Mouse (Mus musculus) liver, embryonic 13.5 days (tissue): Measurements from ENCODE around the gene Setx. TPM values are rescaled to one million over a fixed set of nuclear protein-coding genes. Genes with fewer than 3 reads are reported as not detected.
A peak's percentile ranks its signal among the peaks of the same experiment; 100 is the strongest.
"Not testable (repeated sequence)": the region's sequence is repeated elsewhere in the genome, so short reads cannot be mapped to it uniquely, and the experiment has no call there.

ENCODE experiments used
- ATAC-seq: fragments of 200-750 bp; cut with Nextera tagmentation; 2 replicates; pipeline ENCODE4 v1.8.0; 2017; ENCODE audit warnings: low read depth, mild to moderate bottlenecking, moderate number of reproducible peaks, moderate library complexity
- DNase-seq: peaks from one replicate; pipeline ENCODE4 v3.0.0; 2022
- H3K27ac ChIP-seq: fragments of 300-500 bp; sonication (generic); 2 replicates; pipeline ENCODE4 v1.5.1; 2015; ENCODE audit warnings: moderate library complexity, mild to moderate bottlenecking, inconsistent platforms
- H3K27me3 ChIP-seq: fragments of 300-500 bp; sonication (generic); 2 replicates; pipeline ENCODE4 v1.6.1; 2015; ENCODE audit warnings: mild to moderate bottlenecking, inconsistent platforms
- H3K36me3 ChIP-seq: fragments of 300-500 bp; sonication (generic); 2 replicates; pipeline ENCODE4 v1.6.1; 2015; ENCODE audit warnings: mild to moderate bottlenecking, inconsistent platforms
- H3K4me1 ChIP-seq: fragments of 300-500 bp; sonication (generic); replicated peaks from 2 replicates; pipeline ENCODE4 v1.6.1; 2015; ENCODE audit warnings: inconsistent platforms
- H3K4me2 ChIP-seq: fragments of 300-500 bp; sonication (generic); 2 replicates; pipeline ENCODE4 v1.6.1; 2015; ENCODE audit warnings: inconsistent platforms, mild to moderate bottlenecking, moderate library complexity
- H3K4me3 ChIP-seq: fragments of 300-500 bp; sonication (generic); replicated peaks from 2 replicates; pipeline ENCODE4 v1.5.1; 2015; ENCODE audit warnings: mild to moderate bottlenecking, inconsistent platforms
- H3K9ac ChIP-seq: fragments of 300-500 bp; sonication (generic); 2 replicates; pipeline ENCODE4 v1.6.1; 2015; ENCODE audit warnings: mild to moderate bottlenecking, inconsistent platforms
- H3K9me3 ChIP-seq: fragments of 300-500 bp; sonication (generic); replicated peaks from 2 replicates; pipeline ENCODE4 v1.6.1; 2016; ENCODE audit warnings: inconsistent platforms
- WGBS: fragments of 180-500 bp; shearing (Covaris S2); methylation state at CpG from one replicate; pipeline ENCODE4 v1.1.7; 2015; ENCODE audit not compliant: insufficient replicate concordance; 5-methylcytosine and 5-hydroxymethylcytosine counted together
- polyA plus RNA-seq: library from polyadenylated mRNA; unstranded; fragments of >200 nt; fragmentation: Nextera tagmentation; extraction: Ambion mirVana; gene quantifications from 2 replicates; pipeline ENCODE4 v1.2.1, GENCODE M21; 2015

Gene Setx
- 3.3 and 3.5 TPM in 2 replicates for polyA plus RNA-seq

DNA sequence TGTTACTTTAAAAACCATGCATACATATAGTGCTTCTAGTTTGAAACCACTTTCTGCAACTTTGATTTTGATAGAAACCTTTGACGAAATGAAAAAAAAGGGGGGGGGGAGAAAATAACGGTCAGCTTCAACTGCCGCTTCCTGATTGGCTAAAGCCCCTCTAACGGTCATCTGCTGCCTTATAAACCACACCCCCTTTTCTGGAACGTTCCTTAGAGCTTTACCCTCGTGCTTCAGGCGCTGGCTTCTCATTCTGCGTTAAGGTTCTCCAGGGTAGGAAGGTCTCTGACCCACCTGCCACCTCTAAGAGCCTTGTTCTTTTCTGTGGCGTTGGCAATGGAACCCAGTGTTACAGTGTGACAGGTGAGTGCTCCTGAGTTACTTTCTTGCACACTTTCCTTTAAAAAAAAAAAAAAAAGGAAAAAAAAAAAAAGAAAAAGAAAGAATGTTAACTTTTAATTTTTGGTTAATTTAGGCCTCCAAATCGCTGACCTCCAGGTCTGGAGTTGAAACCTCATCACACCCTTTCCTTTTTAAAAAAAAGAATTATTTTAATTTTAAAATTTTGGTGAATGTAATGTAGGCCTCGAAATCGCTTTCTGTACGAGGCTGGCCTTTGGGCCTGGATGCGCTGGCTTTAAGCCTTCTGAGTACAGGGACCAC is at the start of gene Setx:
TSS of gene Setx (plus strand) at position 275 of the 663 bp plus-strand sequence.
- 67% methylated on average over 14 of the region's 14 CpGs for WGBS
- Histone ChIP-seq H3K4me3 (peak within 1 kb of the TSS; percentile 87), H3K27ac (peak within 1 kb of the TSS; percentile 94), H3K27me3 (no peaks in the 10 kb centered on the region), H3K36me3 (peaks cover 18% of the 10 kb centered on the region), H3K9me3 (no peaks in the 10 kb centered on the region), H3K9ac (peak within 1 kb of the TSS; percentile 91), H3K4me1 (peaks cover 18% of the 10 kb centered on the region), H3K4me2 (peak within 1 kb of the TSS; percentile 82)
- no peak for DNase-seq
- no peak for ATAC-seq

DNA sequence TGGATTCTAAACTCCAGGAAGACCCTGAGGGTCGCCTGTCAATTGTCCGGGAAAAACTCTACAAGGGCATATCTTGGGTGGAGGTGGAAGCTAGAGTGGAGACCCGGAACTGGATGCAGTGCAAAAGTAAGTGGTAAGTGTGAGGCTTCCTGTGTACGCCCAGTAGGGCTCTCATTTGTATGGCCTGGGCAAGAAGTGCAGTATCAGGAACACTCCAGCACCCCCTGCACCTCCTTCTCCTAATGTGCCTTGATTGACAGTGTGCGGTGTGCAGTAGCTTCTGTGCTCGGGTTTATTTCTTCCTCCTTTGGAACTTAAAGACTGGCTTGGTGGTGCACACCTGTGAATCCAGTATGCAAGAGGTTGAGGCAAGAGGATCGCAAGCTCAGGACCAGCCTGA is 49.3 kb upstream of the Setx start:
- no peak overlapping the region for H3K4me2 ChIP-seq
- H3K27ac ChIP-seq: no peak overlapping the region
- 0 out of 2 replicates have a peak, but pooled peaks cover 3% of the 10 kb centered on the region for H3K4me1 ChIP-seq
- no peak overlapping the region for H3K4me3 ChIP-seq
- ATAC-seq (no peak), DNase-seq (no peak)
- no peaks in the 10 kb centered on the region for H3K9me3 ChIP-seq
- H3K27me3 ChIP-seq: no peaks in the 10 kb centered on the region
- H3K9ac ChIP-seq: no peak overlapping the region
- WGBS: 78% methylated on average over 7 of the region's 7 CpGs
- peaks cover 90% of the 10 kb centered on the region for H3K36me3 ChIP-seq

- no peak for DNase-seq
- Histone ChIP-seq H3K36me3 (peaks cover 90% of the 10 kb centered on the region), H3K4me3 (no peak overlapping the region), H3K4me2 (no peak overlapping the region), H3K27ac (no peak overlapping the region), H3K9me3 (no peaks in the 10 kb centered on the region), H3K27me3 (no peaks in the 10 kb centered on the region), H3K9ac (no peak overlapping the region), H3K4me1 (0 out of 2 replicates have a peak, but pooled peaks cover 3% of the 10 kb centered on the region)
- ATAC-seq: no peak
- WGBS: 81% methylated on average over 11 of the region's 11 CpGs
These were observed 48.5 kb upstream of the Setx start for GRCm38 (mm10) chr2:29075331-29076070.

GRCm38 (mm10) chr2:29076226-29076625 is 47.8 kb upstream of the Setx start:
- Histone ChIP-seq H3K36me3 (peaks cover 90% of the 10 kb centered on the region), H3K4me2 (no peak overlapping the region), H3K27ac (no peak overlapping the region), H3K9me3 (no peaks in the 10 kb centered on the region), H3K4me3 (no peak overlapping the region), H3K9ac (no peak overlapping the region), H3K4me1 (0 out of 2 replicates have a peak, but pooled peaks cover 3% of the 10 kb centered on the region), H3K27me3 (no peaks in the 10 kb centered on the region)
- DNase-seq: no peak
- WGBS: 70% methylated on average over 2 of the region's 2 CpGs
- no peak for ATAC-seq

GRCm38 (mm10) chr2:29081965-29082364 is 42.0 kb upstream of the Setx start:
- Histone ChIP-seq H3K27me3 (no peaks in the 10 kb centered on the region), H3K4me2 (no peak overlapping the region), H3K36me3 (peaks cover 90% of the 10 kb centered on the region), H3K27ac (no peak overlapping the region), H3K4me3 (no peak overlapping the region), H3K4me1 (no peaks in the 10 kb centered on the region), H3K9ac (no peak overlapping the region), H3K9me3 (no peaks in the 10 kb centered on the region)
- ATAC-seq (no peak), DNase-seq (no peak)
- 70% methylated on average over 3 of the region's 3 CpGs for WGBS

DNA sequence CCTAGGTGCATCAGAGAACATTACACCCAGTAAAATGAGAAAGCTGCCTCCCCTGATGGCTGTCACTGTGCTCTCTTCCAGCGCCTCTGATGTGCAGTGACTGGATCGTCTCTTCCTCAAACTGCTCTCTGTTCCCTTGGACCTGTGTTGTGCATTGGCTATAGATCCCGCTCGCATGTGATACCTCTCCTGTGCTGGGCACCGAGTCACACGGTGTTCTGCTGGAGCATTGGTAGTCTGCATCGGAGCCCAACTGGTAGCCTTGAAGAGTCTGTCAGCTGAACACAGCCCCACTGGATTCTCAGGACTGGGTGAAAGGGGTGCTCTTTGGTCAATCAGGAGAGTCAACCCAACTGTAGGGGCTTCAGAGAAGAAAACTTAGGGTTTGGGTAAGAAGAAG is 38.0 kb upstream of the Setx start:
- Histone ChIP-seq H3K4me3 (no peak overlapping the region), H3K36me3 (peaks cover 60% of the 10 kb centered on the region), H3K27ac (no peak overlapping the region), H3K4me1 (no peaks in the 10 kb centered on the region), H3K9ac (no peak overlapping the region), H3K27me3 (no peaks in the 10 kb centered on the region), H3K9me3 (no peaks in the 10 kb centered on the region), H3K4me2 (no peak overlapping the region)
- no peak for DNase-seq
- ATAC-seq: no peak
- WGBS: 84% methylated on average over 7 of the region's 7 CpGs

GRCm38 (mm10) chr2:29089276-29089675 is 34.7 kb upstream of the Setx start:
- not testable (repeated sequence) for H3K9ac ChIP-seq, DNase-seq, H3K27ac ChIP-seq, H3K4me1 ChIP-seq, ATAC-seq, H3K4me2 ChIP-seq, H3K4me3 ChIP-seq, H3K9me3 ChIP-seq, H3K27me3 ChIP-seq
- WGBS: 82% methylated on average over 6 of the region's 6 CpGs
- peaks cover 27% of the 10 kb centered on the region for H3K36me3 ChIP-seq

GRCm38 (mm10) chr2:29095674-29096073 is 28.3 kb upstream of the Setx start:
- Histone ChIP-seq H3K4me3 (no peak overlapping the region), H3K4me1 (no peaks in the 10 kb centered on the region), H3K4me2 (no peak overlapping the region), H3K9me3 (no peaks in the 10 kb centered on the region), H3K27me3 (no peaks in the 10 kb centered on the region), H3K27ac (no peak overlapping the region), H3K9ac (no peak overlapping the region), H3K36me3 (no peaks in the 10 kb centered on the region)
- no peak for ATAC-seq
- 74% methylated on average over 8 of the region's 8 CpGs for WGBS
- no peak for DNase-seq

DNA sequence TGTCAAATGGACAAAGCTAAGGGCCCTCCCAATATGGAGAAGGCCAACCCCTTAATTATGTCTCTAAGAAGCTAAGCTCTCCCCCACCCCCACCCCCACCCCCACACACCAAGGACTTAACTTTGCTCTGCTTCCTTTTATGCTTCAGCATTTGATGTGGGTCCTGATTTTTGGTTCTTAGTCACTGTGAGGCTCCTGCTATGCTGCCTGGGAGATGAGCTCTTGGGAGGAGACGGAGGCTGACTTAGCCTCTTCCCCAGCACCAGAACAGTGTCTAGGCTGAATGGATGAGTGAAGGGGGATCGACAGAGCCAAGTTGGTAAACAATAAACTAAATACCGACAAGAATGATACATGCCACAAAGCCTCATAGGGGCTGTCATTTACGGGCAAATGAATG is 27.2 kb upstream of the Setx start:
- no peaks in the 10 kb centered on the region for H3K36me3 ChIP-seq
- DNase-seq: no peak
- no peak overlapping the region for H3K4me3 ChIP-seq
- no peak for ATAC-seq
- WGBS: 57% methylated on average over 4 of the region's 4 CpGs
- no peaks in the 10 kb centered on the region for H3K9me3 ChIP-seq
- H3K4me1 ChIP-seq: no peaks in the 10 kb centered on the region
- no peak overlapping the region for H3K4me2 ChIP-seq
- no peak overlapping the region for H3K27ac ChIP-seq
- no peaks in the 10 kb centered on the region for H3K27me3 ChIP-seq
- H3K9ac ChIP-seq: no peak overlapping the region

DNA sequence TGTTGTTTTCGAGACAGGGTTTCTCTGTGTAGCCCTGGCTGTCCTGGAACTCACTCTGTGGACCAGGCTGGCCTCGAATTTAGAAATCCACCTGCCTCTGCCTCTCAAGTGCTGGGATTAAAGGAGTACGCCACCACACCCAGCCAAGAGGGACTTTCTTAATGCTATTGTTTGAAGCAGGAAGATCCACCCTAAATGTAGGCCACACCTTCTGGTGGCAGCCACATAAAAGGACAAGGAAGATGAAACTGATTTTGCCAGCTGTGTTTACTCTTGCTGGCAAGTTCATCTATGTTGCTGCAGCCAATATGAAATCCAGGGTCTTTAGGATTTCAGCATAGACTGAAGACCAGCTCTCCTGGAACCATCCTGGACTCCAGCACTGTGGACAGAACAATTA is 26.5 kb upstream of the Setx start:
- no peak overlapping the region for H3K9ac ChIP-seq
- H3K4me3 ChIP-seq: no peak overlapping the region
- no peaks in the 10 kb centered on the region for H3K27me3 ChIP-seq
- no peaks in the 10 kb centered on the region for H3K9me3 ChIP-seq
- H3K4me1 ChIP-seq: no peaks in the 10 kb centered on the region
- H3K4me2 ChIP-seq: no peak overlapping the region
- no peak overlapping the region for H3K27ac ChIP-seq
- WGBS: 62% methylated on average over 3 of the region's 3 CpGs
- ATAC-seq (no peak), DNase-seq (no peak)
- no peaks in the 10 kb centered on the region for H3K36me3 ChIP-seq

DNA sequence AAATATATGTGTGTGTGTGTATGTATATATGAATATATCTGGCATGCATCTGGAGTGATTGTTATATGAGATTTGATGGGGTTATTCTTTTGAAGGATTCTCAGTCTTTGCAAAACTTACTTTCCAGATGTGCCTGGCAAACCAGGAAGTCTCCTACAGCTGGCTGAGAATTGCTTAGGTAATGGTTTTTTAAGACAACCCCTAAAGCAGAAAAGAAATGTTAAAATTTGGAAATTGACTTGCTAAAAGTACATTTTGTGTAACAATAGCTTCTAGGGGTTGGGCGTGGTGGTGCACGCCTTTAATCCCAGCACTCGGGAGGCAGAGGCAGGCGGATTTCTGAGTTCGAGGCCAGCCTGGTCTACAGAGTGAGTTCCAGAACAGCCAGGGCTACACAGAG is 26.0 kb upstream of the Setx start:
- not testable (repeated sequence) for H3K4me2 ChIP-seq, H3K9me3 ChIP-seq, H3K27me3 ChIP-seq, H3K4me3 ChIP-seq, DNase-seq, H3K9ac ChIP-seq, ATAC-seq, H3K4me1 ChIP-seq, H3K36me3 ChIP-seq, H3K27ac ChIP-seq
- WGBS: 80% methylated on average over 5 of the region's 5 CpGs

DNA sequence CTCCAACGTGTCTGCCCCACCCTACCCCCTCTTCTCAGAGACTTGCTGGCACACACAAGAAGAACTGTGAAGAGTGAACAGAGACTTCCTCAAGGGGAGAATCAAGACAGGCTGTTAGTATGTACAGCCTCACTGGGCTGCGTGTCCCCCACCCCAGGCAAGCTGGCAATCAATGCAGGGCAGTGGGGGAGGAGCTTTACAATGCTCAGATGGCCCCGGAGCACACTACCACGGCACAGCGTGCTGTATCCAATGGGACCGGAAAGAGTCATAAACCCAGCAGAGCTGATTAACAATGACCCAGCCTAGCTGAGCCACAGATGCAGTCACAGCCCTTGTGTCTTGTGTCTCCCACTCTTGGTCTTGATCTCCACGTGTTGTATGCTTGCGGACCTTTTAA is 25.2 kb upstream of the Setx start:
- Histone ChIP-seq H3K27me3 (no peaks in the 10 kb centered on the region), H3K4me3 (no peak overlapping the region), H3K4me2 (no peak overlapping the region), H3K9me3 (no peaks in the 10 kb centered on the region), H3K36me3 (no peaks in the 10 kb centered on the region), H3K27ac (no peak overlapping the region), H3K4me1 (no peaks in the 10 kb centered on the region), H3K9ac (no peak overlapping the region)
- no peak for ATAC-seq
- no peak for DNase-seq
- 61% methylated on average over 8 of the region's 8 CpGs for WGBS
